Mouse (Mus musculus) granulocyte monocyte progenitor cell, adult 5-6 weeks (primary cell): ENCODE data around the gene Cltb. TPM values are rescaled to one million over a fixed set of nuclear protein-coding genes. Genes with fewer than 3 reads are reported as not detected.
A peak's percentile ranks its signal among the peaks of the same experiment; 100 is the strongest.

Experiments
- ATAC-seq: replicated peaks from 2 replicates; pipeline ENCODE4 v1.8.0; 2016; ENCODE audit warnings: mild to moderate bottlenecking, moderate TSS enrichment, inconsistent platforms; ENCODE audit not compliant: poor library complexity, severe bottlenecking
- total RNA-seq, 2 experiments: library from RNA; stranded (forward) in 1 of 2; stranded (reverse) in 1 of 2; fragments of 200-712, 200-1000 nt in 1 of 2; fragments of >200 nt in 1 of 2; fragmentation: Nextera tagmentation in 1 of 2; gene quantifications; 2 replicates each; pipeline ENCODE4 v1.2.3; 2014 to 2017

Cltb gene
- total RNA-seq, 2 experiments from 2014 or later, result 6.6 to 12.3 TPM

GRCm38 (mm10) chr13:54598622-54599143, 12.5 kb downstream of the Cltb start:
- ATAC-seq, result no peak

GRCm38 (mm10) chr13:54596870-54597269, 14.3 kb downstream of the Cltb start:
- ATAC-seq, result no peak

GRCm38 (mm10) chr13:54596107-54596690, 14.9 kb downstream of the Cltb start:
- no peak for ATAC-seq

GRCm38 (mm10) chr13:54593617-54594016, 17.5 kb downstream of the Cltb start:
- no peak for ATAC-seq

DNA sequence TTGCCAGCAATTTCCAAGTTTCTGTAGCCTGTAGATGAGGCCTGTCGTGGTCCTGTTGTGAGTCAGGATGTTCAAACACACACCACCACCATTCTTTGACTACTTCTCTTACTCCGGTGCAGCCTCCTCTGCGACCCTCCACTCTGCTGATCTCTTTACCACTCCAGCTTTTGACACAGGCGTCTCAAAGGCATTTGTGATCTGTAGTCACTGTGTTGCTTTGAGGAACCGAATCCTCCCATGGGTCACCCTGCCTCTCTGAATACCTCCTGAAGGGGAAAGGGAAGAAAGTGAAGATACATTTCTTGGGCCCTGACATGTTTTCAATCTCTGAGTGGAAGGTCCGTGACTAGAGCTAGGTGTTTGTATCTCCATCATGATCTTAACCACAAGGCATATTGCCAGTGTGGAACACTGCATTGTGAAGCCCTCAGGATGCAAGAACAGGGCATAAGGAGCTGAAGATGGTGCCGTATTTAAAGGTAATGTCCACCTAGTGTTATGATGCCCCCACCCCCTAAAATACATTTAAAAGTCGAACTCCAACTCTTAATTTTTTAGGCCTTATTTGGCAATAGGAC, 19.3 kb downstream of the Cltb start:
- ATAC-seq, result no peak

DNA sequence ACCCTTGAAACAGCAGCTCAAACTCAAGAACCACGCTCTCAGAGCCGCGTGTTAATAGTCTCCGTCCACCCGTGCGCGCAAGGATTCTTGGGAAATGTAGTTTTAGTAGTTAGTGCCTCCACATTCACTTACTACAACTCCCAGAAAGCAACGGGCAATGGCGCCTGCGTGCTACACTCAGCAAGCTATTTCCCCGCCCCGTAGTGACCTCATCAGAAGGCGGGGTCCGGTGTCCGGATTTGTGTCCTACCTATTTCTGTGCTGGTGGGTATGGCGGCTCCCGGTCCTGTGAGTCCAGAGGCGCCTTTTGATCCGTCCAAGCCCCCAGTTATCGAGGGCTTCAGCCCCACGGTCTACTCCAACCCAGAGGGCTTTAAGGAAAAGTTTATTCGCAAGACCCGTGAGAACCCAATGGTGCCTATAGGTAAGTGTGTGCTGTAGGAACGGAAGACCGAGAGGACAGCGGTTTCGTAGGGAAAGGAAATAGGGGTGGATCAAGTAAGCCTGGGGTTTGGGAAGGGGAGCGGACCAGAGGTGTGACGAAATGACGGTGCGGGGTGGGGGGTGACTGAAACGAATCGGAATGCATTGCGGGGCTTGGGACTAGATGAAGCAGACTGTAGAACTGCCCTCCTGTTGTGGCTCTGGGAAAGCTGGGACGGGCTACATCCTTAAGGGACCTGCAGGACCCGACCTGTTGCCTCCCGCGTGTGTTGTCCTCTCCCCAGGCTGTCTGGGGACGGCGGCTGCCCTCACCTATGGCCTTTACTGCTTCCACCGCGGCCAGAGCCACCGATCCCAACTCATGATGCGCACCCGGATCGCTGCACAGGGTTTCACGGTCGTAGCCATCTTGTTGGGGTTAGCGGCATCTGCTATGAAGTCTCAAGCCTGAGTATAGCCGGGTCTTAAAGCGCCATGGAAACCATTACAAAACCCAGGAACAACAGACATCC, 20.9 kb downstream of the Cltb start, which contains the start of the genes Nop16 and Higd2a:
Nop16 (minus strand) TSS at position 95 of the 956 bp plus-strand sequence.
Higd2a (plus strand) TSS at position 212 of the 956 bp plus-strand sequence.
- peak; percentile 87 for ATAC-seq

GRCm38 (mm10) chr13:54589414-54589995, 21.6 kb downstream of the Cltb start:
- ATAC-seq, result peak; percentile 51

- ATAC-seq, result no peak
Measured at GRCm38 (mm10) chr13:54585831-54586230, 25.3 kb downstream of the Cltb start.

DNA sequence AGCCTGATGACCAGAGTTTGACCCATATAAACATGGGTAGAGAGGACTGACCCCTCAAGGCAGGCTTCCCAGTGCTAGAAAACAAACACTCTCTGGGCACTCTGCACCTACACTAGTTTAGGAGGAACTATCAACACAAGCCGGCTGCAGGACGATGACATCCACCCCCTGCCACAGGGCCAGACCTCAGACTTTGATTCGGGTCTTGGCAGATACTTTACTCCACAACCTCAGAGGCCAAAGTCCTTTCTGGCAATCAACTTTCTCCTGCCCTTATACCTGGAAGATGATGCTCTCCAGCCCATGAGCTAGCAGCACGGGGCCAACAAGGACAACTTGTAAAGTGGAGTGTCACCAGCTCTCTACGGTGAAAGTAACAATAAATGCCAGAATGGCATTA, 28.3 kb downstream of the Cltb start:
- no peak for ATAC-seq

DNA sequence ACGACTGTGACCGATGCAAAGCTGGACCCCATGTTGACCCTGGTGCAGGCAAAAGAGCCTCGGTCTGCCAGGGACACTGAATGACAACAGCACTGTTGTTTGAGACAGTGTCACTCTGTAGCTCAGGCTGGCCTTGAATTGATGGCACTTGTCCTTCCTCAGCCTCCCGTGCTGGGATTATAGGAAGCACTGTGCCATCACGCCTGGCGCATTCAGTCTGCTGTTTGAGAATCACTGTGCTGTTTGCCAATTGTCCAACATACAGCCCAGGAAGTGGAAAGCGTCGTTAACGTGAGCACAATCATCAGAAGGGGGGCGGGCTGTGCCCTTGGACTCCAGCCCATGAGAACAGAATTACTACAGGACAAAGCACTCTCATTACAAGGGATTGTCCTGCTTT, 29.0 kb downstream of the Cltb start:
- ATAC-seq, result no peak

DNA sequence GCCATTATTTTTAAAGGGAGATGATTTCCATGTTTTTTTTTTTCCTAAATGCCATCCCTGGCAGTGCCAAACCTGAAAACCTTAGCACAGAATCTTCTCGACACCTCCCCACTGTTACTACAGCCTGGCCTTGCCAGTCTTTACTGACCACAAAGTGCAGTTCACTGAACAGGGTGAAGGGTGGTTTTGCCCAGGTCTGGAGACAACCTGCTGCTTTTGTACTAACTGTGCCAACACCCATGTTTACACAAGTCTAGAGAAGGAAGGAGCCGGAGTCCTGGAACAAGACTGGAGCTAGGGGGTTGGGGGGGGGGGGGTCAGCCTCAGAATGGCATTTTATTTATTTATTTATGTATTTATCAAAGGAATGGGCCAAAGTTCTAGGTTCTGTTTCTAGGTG, 29.8 kb downstream of the Cltb start:
- ATAC-seq, result no peak

DNA sequence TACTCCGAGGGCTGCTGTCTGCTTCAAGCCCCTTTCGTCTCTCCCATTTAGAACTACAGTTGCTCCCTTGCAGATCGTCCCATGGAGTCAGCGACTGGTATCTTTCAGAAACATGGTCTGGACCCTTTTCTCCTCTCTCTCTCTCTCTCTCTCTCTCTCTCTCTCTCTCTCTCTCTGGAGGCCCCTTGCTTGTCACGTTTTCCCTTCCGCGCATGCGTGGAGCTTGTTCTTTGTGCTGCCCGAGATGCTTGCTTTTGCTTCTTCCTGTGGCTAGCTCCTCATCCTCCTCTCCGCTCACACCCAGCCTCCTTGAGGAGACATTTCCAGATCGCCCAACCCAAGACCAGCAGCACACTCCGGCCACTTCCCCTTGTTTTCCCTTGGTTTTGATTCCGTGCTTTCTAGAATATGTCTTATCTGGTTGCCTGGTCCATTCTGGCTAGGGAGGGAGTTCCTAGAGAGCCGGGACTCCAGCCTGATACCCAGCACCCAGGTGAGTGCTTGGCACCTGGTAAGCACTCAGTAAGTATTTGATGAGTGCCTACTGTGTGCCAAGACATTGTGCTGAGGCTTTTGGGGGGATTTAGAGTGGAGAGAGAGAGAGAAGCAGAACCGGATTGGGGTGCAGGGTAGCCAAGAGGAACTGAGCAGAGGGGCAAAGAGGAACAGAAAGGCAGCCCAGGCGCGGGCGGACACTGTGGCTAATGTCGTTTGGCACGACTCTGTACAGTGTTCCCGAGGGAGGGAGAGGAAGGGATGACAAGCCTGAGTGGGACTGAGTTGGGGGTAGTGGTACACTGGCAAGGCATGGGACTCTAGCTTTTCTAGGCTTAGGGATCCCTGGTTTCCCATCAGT, 33.3 kb downstream of the Cltb start:
- ATAC-seq, result peak; percentile 85

DNA sequence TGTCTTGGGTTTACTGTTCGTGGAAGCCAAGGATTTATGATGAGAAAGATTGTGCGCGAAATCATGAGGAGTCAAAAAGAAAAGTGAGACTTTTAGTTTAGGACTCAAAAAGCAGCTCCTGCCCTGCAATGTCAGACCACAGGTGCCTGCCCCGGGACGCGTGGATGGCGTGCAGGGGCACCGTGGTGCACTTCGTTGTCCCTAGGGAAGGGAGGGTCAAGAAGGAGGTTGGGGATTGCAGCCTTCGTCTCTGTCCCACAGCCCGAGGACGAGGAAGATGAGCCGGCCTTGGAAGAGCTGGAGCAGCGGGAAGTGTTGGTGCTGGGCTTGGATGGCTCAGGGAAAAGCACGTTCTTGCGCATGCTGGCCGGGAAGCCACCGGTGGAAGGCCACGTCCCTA, 35.7 kb downstream of the Cltb start:
- no peak for ATAC-seq

GRCm38 (mm10) chr13:54574854-54575481, 36.2 kb downstream of the Cltb start, which contains the start of gene Arl10:
Arl10 (plus strand) TSS chr13:54575015.
- peak; percentile 61 for ATAC-seq

- ATAC-seq, result no peak
Measured at GRCm38 (mm10) chr13:54572621-54573020, 38.5 kb downstream of the Cltb start.

DNA sequence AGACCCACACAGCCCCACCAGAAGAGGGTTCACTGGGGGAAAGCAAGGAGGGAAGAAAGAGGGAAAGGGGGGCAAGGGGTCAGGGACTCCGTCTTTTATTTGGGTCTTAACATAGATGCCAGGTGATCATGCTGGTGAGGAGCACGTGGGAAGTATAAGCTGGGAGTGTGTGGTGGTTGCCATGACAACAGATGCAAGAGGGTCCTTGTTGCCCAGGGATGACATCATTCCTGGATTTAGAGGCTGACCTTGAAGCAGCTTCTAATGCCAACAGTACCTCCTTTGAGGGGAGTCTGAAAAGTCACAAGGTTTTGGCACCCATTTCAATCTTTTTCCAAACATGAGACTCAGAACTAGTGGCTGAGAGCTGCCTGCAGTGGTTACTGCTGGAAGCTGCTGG, 39.5 kb downstream of the Cltb start:
- ATAC-seq, result no peak

DNA sequence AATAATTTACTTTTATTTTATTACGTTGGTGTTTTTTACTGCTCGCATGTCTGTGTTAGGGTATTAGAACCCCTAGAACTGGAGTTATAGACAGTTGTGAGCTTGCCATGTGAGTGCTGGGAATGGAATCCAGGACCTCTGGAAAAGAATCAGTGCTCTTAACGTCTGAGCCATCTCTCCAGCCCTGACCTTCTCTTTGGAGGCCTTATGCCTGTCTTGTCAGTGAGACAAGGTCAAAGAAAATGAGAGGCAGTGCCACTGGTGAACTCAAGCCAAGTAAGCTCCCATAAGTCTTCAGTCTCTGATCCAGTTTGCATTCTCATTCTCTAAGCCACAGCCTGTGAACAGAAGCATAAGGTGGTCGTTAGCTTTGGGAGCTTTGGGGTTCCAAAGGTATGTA, 40.4 kb downstream of the Cltb start:
- no peak for ATAC-seq

DNA sequence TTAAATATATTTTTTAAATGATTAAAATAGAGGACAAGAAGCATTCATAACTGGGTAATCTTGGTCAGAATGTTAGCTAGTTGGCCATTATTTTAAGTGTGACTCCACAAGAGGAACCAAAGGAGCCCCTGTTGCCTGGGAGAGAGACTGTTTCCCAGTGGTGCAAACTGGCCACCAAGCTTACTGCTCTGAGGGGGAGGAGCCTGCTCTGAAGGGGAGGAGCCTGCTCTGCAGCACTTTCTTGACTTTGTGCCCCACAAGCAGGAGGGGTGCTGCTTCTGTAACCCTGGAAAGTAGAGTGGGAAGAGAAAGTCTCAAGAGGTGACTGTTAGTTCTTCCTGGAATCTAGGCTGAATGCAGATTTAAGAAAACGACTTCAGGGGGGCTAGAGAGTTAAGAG, 41.9 kb downstream of the Cltb start:
- peak; percentile 54 for ATAC-seq

GRCm38 (mm10) chr13:54568380-54568779, 42.8 kb downstream of the Cltb start:
- peak; percentile 52 for ATAC-seq
